Mouse (Mus musculus): ENCODE data around the gene Immp2l. TPM values are rescaled to one million over a fixed set of nuclear protein-coding genes. Genes with fewer than 3 reads are reported as not detected.

Gene Immp2l
- total and polyA plus RNA-seq, 3 experiments: 20.1 to 30.3 (median 23.1) TPM

DNA sequence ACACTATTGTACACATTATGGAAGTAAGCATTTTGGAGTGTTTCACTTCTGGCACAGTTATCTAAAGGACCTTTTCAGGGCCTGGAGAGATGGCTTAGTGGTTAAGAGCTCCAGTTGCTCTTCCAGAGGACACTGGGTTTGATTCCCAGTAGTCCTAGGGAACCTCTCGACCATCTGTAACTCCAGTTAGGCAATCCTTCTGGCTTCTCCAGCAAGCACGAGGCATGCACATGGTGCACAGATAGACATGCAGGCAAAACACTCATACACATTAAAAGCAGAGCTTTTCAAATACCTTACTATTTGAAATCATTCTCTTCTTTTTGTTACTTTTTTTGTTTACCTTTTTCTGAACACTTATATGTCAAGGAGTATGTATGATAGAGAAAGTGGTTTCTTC lies 66.9 kb downstream of the Immp2l start:
- Histone ChIP-seq H3K4me1 (ENCODE audit: control insufficient read depth, insufficient read depth, low read length) (no peaks in the 10 kb centered on the region), H3K27me3 (ENCODE audit: control insufficient read depth, insufficient read depth, low read length) (no peaks in the 10 kb centered on the region), H3K36me3 (ENCODE audit: control insufficient read depth, insufficient read depth, low read length) (no peaks in the 10 kb centered on the region), H3K27ac (no peak overlapping the region), H3K9ac (ENCODE audit: low read depth, low read length) (no peak overlapping the region), H3K4me3 (no peak overlapping the region), H3K79me2 (replicated peaks; ENCODE audit: control insufficient read depth, insufficient read depth, low read length) (no peaks in the 10 kb centered on the region)
- TF ChIP-seq CTCF (IDR thresholded peaks at IDR 0.05) (no peak), POLR2A (IDR thresholded peaks at IDR 0.05; ENCODE audit: insufficient read depth, low read depth, low read length) (no peak), EP300 (IDR thresholded peaks at IDR 0.05; ENCODE audit: insufficient read depth, low read depth, low read length) (no peak)
- 64% methylated on average over 2 of the region's 2 CpGs for WGBS
- intact Hi-C loops (cut with DNase I): no loop called here
- no peak for DNase-seq

DNA sequence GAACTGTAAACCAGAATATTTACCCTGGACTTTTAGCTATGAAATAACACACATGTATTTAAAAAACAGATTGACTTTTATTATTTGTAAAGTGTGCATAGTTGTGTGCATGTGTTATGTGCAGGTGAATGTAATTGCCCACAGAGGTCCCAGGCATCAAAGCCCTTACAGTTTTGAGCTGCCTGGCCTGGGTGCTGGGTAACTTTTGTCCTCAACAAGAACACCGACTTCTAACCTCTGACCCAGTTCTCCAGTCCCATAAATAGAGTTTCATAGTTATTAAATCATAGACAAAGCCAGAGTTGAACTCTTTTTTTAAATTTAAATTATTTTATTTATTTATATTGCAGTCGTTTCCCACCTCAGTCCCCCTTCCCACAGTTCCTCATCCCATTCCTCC lies 67.4 kb downstream of the Immp2l start:
- no peak for DNase-seq
- Histone ChIP-seq H3K4me1 (ENCODE audit: control insufficient read depth, insufficient read depth, low read length) (no peaks in the 10 kb centered on the region), H3K4me3 (no peak overlapping the region), H3K27ac (no peak overlapping the region), H3K79me2 (replicated peaks; ENCODE audit: control insufficient read depth, insufficient read depth, low read length) (no peaks in the 10 kb centered on the region), H3K9ac (ENCODE audit: low read depth, low read length) (no peak overlapping the region), H3K27me3 (ENCODE audit: control insufficient read depth, insufficient read depth, low read length) (no peaks in the 10 kb centered on the region), H3K36me3 (ENCODE audit: control insufficient read depth, insufficient read depth, low read length) (no peaks in the 10 kb centered on the region)
- no peak for TF ChIP-seq EP300 (IDR thresholded peaks at IDR 0.05; ENCODE audit: insufficient read depth, low read depth, low read length)
- no peak for TF ChIP-seq CTCF (IDR thresholded peaks at IDR 0.05)
- no peak for TF ChIP-seq POLR2A (IDR thresholded peaks at IDR 0.05; ENCODE audit: insufficient read depth, low read depth, low read length)
- WGBS: 72% methylated on average over 2 of the region's 2 CpGs
- intact Hi-C loops (cut with DNase I): no loop called here

DNA sequence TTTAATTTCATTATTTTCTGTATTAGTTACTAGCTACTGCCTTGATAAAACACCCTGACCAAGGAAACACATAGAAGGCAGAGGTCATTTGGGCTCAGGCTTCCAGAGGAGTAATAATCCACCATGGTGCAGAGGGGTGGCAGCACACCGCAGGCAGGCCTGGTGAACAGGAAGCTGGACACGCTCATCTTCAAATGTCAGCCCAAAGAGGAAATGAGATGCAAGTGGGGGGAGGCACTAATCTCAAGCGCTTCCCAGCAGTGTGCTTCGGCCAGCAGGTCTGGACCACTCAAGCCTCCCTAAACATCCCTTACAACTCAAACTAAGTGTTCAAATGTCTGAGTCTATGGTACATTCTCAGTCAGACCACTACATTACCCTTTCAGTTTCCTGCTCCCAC lies 72.2 kb downstream of the Immp2l start:
- H3K4me3 ChIP-seq: no peak overlapping the region
- no peak overlapping the region for H3K9ac ChIP-seq (ENCODE audit: low read depth, low read length)
- no peaks in the 10 kb centered on the region for H3K4me1 ChIP-seq (ENCODE audit: control insufficient read depth, insufficient read depth, low read length)
- intact Hi-C loops (cut with DNase I): no loop called here
- no peaks in the 10 kb centered on the region for H3K36me3 ChIP-seq (ENCODE audit: control insufficient read depth, insufficient read depth, low read length)
- DNase-seq: no peak
- 26% methylated on average over 4 of the region's 4 CpGs for WGBS
- H3K27me3 ChIP-seq (ENCODE audit: control insufficient read depth, insufficient read depth, low read length): no peaks in the 10 kb centered on the region
- H3K79me2 ChIP-seq (replicated peaks; ENCODE audit: control insufficient read depth, insufficient read depth, low read length): no peaks in the 10 kb centered on the region
- no peak overlapping the region for H3K27ac ChIP-seq
- TF ChIP-seq EP300 (IDR thresholded peaks at IDR 0.05; ENCODE audit: insufficient read depth, low read depth, low read length): no peak
- TF ChIP-seq POLR2A (IDR thresholded peaks at IDR 0.05; ENCODE audit: insufficient read depth, low read depth, low read length): no peak
- no peak for TF ChIP-seq CTCF (IDR thresholded peaks at IDR 0.05)

DNA sequence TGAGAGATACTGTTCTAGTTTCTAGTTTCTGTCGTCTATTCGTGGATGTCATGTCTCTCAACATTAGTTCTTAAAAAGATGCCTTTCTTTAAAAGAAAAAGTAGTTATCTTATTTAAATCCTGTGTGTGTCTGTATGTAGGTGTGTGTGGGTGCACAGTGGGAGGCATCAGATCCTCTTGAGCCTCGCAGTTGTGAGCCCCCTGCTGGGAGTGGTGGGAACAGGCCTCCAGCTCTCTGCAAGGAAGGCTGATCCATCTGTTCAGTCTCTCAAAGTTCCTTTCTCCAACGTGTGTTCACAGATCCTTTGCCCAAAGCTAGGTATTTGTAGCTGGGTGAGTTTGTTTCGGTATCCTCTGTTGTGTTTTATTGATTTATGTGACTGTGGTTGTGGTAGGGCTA lies 73.5 kb downstream of the Immp2l start:
- H3K27ac ChIP-seq: no peak overlapping the region
- no peaks in the 10 kb centered on the region for H3K27me3 ChIP-seq (ENCODE audit: control insufficient read depth, insufficient read depth, low read length)
- H3K79me2 ChIP-seq (replicated peaks; ENCODE audit: control insufficient read depth, insufficient read depth, low read length): no peaks in the 10 kb centered on the region
- peak; percentile 9 to 34 for DNase-seq
- WGBS: 35% methylated on average over 5 of the region's 5 CpGs
- intact Hi-C loops (cut with DNase I): loop anchor here (1.0 kb wide), 1 partner anchor 260 kb away; no protein-coding TSS in a partner anchor
- no peak overlapping the region for H3K9ac ChIP-seq (ENCODE audit: low read depth, low read length)
- no peaks in the 10 kb centered on the region for H3K36me3 ChIP-seq (ENCODE audit: control insufficient read depth, insufficient read depth, low read length)
- TF ChIP-seq EP300 (IDR thresholded peaks at IDR 0.05; ENCODE audit: insufficient read depth, low read depth, low read length) (no peak), POLR2A (IDR thresholded peaks at IDR 0.05; ENCODE audit: insufficient read depth, low read depth, low read length) (no peak), CTCF (IDR thresholded peaks at IDR 0.05) (peak; percentile 74)
- no peak overlapping the region for H3K4me3 ChIP-seq
- H3K4me1 ChIP-seq (ENCODE audit: control insufficient read depth, insufficient read depth, low read length): no peaks in the 10 kb centered on the region

DNA sequence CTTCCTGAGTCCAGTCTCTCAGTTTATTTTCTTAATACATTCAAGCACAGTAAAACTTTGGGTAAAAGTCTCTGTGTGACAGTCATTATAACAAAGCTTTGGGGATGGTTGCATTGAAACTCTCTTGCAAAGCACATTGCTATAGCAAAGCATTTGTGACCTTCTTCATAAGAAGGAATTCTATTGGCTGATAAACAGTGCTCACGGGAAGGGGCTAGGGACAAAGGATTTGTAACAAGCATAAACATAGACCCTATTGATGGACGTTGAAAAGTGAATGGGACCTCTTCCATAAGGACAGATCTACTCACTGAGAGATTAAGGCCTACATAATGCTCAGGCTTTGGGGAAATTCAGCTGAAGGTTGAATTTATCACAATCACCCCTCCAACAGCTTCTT lies 85.1 kb downstream of the Immp2l start:
- WGBS: 43% methylated on average over 2 of the region's 2 CpGs
- no peaks in the 10 kb centered on the region for H3K27me3 ChIP-seq (ENCODE audit: control insufficient read depth, insufficient read depth, low read length)
- no peaks in the 10 kb centered on the region for H3K4me1 ChIP-seq (ENCODE audit: control insufficient read depth, insufficient read depth, low read length)
- H3K27ac ChIP-seq: no peak overlapping the region
- no peaks in the 10 kb centered on the region for H3K36me3 ChIP-seq (ENCODE audit: control insufficient read depth, insufficient read depth, low read length)
- no peak for DNase-seq
- H3K4me3 ChIP-seq: no peak overlapping the region
- TF ChIP-seq POLR2A (IDR thresholded peaks at IDR 0.05; ENCODE audit: insufficient read depth, low read depth, low read length) (no peak), CTCF (IDR thresholded peaks at IDR 0.05) (no peak), EP300 (IDR thresholded peaks at IDR 0.05; ENCODE audit: insufficient read depth, low read depth, low read length) (no peak)
- no peak overlapping the region for H3K9ac ChIP-seq (ENCODE audit: low read depth, low read length)
- intact Hi-C loops (cut with DNase I): no loop called here
- no peaks in the 10 kb centered on the region for H3K79me2 ChIP-seq (replicated peaks; ENCODE audit: control insufficient read depth, insufficient read depth, low read length)

DNA sequence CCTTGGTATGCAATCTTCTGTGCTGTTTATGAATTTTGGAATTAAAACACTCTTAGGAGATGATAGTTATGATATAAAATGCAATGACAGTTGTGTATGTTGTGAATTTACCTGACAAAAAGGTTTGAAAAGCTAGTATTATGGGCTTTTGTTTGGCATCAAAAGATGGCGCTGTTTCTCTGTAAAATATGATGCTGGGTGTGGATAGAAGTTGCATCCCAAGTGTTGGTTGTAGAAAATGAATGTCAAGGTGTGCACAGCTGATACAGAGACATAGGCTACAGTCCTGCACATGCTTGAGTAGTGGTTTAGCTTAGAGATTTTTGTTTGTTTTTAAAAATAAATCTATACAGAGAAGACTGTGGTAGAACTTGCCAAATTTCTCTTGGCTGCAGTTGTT lies 87.6 kb downstream of the Immp2l start:
- no peaks in the 10 kb centered on the region for H3K79me2 ChIP-seq (replicated peaks; ENCODE audit: control insufficient read depth, insufficient read depth, low read length)
- DNase-seq: no peak
- intact Hi-C loops (cut with DNase I): loop anchor here (2.0 kb wide), 1 partner anchor 375 kb away; the partner anchor contains the start of gene Lrrn3
- TF ChIP-seq POLR2A (IDR thresholded peaks at IDR 0.05; ENCODE audit: insufficient read depth, low read depth, low read length): no peak
- TF ChIP-seq CTCF (IDR thresholded peaks at IDR 0.05): peak; percentile 66
- TF ChIP-seq EP300 (IDR thresholded peaks at IDR 0.05; ENCODE audit: insufficient read depth, low read depth, low read length): no peak
- no peaks in the 10 kb centered on the region for H3K27me3 ChIP-seq (ENCODE audit: control insufficient read depth, insufficient read depth, low read length)
- no peak overlapping the region for H3K27ac ChIP-seq
- no peaks in the 10 kb centered on the region for H3K4me1 ChIP-seq (ENCODE audit: control insufficient read depth, insufficient read depth, low read length)
- no peak overlapping the region for H3K9ac ChIP-seq (ENCODE audit: low read depth, low read length)
- no peak overlapping the region for H3K4me3 ChIP-seq
- no peaks in the 10 kb centered on the region for H3K36me3 ChIP-seq (ENCODE audit: control insufficient read depth, insufficient read depth, low read length)
- WGBS: 40% methylated on average over 1 of the region's 1 CpGs

All from heart, adult 2 months (tissue).